Mouse (Mus musculus): ENCODE results near the gene Dpp6. TPM values are rescaled to one million over a fixed set of nuclear protein-coding genes. Genes with fewer than 3 reads are reported as not detected.

The Dpp6 gene
- polyA plus RNA-seq (2012; rRNA removed; ENCODE audit: low replicate concordance) = 0.09 and 8.1 TPM in 2 replicates

DNA sequence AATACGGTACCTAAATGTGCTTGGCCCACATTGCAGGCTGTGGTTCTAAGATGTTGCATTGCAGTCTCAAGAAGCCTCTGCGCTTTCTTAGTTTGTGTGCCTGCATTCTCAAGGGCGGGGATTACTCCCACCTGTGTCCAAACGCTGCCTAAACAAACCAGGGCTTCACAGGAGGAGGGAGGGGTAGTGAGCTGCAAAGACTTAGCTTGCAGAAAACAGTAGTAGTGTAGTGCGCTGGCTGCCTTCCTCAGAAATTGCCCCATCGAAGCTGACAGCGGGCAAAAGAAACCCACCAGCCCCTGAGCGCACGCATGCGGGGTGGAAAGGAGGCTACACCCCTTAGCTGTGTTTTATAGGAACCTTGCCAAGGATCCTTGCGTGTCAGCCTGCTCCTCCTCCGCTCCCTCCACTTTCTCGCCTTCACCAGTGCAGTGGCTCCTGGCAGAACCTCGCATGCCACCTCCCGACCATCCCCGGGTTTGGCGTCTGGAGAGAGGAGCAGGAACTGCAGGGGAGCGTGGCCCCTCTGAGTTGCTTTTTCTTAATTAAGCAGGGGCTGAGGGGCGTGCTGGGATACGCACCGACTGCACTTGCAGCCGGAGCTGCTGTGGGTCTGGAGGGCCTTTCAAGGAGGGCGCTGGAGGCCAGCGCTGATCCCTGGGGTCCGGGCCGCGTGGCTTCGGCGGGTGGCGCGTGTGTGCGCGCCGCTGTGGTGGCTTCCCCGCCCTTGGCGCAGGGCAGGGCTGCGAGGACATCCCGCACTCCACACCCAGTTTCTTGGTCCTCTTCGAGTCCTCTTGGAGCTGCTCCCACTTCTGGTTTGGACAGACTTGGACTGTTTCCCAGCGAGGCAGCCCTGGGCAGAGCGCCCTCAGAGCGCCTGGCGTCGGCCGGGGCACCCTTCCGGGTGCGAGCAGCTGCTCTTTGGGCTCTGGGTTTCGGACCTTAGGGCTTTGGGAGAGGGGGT lies at the start of gene Dpp6:
Gene Dpp6, plus strand, starts transcription at position 229 of the 967 bp plus-strand sequence.

DNA sequence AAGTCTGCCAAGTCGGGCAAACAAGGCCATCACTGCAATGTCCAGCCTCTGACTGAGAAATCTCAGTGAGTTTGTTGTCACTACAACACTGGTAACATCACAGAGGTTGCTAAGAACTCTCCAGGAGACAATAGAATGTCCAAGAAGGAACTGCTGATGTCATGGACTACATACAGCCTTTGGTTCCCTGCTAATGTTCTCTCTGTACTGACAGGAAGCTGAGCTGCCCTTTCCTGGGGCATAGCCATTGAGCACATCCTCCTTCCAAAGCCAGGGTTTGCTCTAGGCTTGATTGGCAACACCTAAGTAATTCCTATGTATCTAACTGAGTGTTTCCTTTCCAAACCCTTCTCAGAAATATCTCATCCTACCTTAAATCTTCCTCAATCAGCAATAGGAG lies 684.3 kb downstream of the Dpp6 start, which contains the start of gene Speer4b:
Gene Speer4b, minus strand, starts transcription at position 101 of the 400 bp plus-strand sequence.

